Mouse (Mus musculus) mouse trophoblast stem cell (cell line): ENCODE data around the gene Tmem251.

ENCODE experiments used
- in situ Hi-C, 2 experiments: fragments of 300-500 bp; cut with MseI, MboI; formaldehyde crosslinking; loops; 2 replicates in 1 of 2; 3 replicates in 1 of 2; pipeline ENCODE4 v1.15.1; 2025

The Tmem251 gene

DNA sequence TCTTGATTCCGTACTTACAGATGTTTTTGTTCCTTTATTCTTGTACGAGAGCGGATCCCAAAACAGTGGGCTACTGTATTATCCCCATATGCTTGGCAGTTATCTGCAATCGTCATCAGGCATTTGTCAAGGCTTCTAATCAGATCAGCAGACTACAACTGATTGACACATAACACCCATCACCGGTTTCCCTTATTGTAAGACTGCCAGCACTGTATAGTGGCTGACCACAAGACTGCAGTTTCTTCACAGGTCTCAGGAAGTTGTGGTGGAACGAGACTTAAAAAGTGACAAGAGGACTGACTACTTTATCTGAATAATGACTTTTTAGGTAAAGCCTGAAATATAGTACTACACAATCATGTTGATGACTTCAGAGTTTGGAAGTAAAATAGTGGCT is 1.3 kb downstream of the Tmem251 start:
- in situ Hi-C loops: no loop called here

DNA sequence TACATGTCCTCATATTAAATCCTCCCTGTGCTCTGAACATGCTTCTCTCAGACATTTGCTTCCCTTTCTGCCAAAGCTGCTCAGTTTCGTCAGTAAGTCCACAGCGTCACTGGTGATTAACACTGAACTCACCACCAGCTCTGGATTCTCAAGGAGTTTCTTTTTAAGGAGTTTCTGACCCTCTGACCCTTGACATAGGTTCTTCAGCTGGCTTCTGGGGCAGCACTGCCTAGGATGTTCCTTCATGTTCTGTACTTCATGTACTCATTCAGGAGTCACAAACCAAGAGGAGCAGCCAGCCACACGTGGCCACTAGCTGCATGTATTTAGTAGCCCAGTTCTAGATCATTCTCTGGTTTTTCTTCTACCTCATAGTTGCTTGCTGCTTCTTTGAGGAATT is 4.7 kb downstream of the Tmem251 start:
- in situ Hi-C loops: no loop called here

DNA sequence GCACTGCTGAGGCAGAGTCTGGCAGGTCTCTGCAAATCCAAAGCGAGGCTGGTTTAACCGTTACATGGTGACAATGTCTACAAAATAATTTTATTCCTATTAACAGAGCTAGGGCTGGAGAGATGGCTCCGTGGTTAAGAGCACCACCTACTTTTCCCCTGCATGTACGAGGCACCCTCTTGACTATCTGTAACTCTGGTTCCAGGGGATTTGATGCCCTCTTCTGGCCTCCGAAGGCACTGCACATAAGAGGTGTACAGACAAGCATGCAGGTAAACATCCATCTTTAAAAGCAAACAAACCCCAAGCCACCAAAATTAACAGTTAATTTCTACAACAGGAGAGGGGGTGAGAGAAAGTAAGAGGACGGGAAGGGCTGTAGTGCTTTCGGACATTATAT is 12.7 kb downstream of the Tmem251 start:
- in situ Hi-C loops: no loop called here

DNA sequence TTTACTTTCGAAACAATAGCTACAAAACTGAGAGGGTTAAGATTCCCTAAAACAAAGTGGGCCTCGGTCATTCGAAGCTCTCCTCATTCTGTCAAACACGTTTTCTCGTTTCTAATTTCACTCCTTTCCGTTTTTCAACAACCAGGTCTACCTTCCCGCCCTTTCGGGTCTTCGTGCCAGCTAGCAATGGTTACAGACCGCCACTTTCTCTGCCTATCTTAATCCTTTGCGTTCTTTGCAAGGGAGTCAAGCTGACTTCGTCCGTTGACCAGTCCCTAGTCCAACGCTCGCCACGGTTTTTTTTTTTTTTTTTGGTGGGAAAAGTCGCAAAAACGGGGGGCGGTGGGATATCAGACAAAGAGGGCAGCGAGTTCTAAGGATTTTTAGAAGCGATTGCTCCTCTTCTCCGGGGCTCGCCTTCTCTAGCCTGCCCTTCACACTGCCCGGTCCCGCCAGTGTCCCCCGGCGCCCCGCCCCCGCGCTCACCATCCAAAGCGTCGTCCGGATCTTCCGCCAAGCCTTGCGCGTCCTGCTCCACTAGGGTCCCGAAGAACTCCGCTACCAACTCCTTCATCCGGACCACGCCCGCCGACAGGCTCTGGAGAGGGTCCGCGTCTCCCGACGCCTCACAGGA is 13.6 kb downstream of the Tmem251 start:
- in situ Hi-C loops: no loop called here

DNA sequence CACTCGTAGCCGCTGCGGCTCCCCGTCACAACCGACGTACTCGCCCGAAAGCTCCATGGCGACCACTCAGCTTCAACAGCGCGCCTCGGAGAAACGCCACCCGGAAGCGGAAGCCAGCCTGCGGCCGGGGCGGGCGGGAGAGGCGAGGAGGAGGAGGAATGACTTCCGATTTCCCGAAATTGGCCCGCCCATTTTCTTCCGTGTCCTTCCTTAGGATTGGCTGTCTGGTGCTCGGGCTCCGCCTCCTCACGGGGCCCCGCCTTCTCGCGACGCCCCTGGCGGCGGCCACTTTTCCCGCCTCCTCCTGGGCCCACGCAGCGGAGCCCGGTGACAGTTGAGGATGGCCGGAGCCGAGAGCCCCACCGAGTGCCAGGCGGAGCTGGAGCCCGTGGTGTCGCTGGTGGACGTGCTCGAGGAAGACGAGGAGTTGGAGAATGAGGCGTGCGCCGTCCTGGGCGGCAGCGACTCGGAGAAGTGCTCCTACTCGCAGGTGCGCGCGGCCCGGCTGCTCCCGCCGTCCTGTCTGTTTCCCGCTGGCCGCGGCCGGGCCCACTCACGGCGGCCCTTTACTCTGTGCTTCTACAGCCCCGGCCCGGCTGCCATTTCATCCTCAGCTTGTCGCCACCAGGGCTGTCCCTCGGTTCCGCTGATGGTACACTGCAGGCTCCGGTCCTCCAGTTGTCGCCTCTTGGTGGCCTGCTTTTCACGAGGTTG is 14.3 kb downstream of the Tmem251 start, which contains the start of the genes Gm28051, Gon7 and Ubr7:
Gene Gm28051, minus strand, starts transcription at position 77 of the 714 bp plus-strand sequence.
Gene Gon7, minus strand, starts transcription at position 115 of the 714 bp plus-strand sequence.
Gene Ubr7, plus strand, starts transcription at position 279 of the 714 bp plus-strand sequence.
- in situ Hi-C loops: no loop called here

DNA sequence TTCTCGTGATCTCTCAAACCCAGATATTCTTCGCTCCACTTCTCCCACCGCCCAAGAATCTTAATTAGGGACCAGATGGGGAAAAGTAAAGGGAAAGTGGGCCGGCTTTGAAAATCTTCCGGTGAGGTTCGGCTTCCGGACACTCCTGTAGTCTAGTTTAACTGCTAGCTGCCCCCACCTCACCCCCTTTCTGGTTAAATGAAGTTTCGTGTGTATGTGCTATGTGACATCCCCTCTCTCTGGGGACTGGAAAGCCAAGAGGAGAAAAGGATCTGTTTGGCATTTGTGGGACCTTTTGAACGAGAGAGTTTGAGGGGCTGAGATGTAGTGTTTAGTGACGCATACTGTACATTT is 14.8 kb downstream of the Tmem251 start, which contains the start of gene Gm20604:
Gene Gm20604, minus strand, starts transcription at position 270 of the 354 bp plus-strand sequence.
- in situ Hi-C loops: no loop called here

DNA sequence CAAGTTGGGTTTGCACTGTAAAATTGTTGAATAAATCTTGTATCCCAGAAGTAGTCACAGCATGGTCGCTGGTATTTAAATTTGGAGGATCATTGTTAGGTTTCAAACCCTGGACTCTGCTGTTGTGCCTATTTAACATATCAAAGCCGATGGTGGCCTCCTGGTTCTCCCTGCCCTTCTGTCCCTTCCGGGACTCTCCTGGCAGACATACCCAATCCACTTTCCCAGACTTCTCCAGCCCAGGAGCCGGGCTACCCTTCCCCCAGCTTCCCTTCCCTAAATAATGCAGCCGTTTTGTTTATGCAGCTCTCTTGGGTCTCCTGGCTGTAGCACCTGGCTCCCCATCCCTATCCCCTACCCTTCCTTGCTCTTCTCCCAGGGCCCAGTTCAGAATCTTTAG is 15.4 kb downstream of the Tmem251 start:
- in situ Hi-C loops: no loop called here

DNA sequence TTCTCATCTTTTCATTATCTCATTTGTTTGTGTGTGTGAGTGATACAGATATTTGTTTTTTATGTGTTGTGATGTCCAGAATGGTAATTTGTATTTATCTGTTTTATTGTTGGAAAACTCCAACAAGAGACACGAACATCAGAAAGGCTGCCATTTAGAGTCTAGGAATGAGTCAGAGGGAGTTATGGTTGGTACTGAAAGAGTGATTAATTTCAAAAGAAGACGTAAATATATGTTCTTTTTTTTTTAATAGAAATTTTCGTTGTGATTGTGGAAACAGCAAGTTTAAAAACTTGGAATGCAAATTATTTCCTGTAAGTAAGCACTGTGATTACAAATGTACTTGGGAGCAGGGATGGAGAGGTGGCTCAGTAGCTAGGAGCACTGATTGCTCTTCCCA is 18.1 kb downstream of the Tmem251 start:
- in situ Hi-C loops: no loop called here

DNA sequence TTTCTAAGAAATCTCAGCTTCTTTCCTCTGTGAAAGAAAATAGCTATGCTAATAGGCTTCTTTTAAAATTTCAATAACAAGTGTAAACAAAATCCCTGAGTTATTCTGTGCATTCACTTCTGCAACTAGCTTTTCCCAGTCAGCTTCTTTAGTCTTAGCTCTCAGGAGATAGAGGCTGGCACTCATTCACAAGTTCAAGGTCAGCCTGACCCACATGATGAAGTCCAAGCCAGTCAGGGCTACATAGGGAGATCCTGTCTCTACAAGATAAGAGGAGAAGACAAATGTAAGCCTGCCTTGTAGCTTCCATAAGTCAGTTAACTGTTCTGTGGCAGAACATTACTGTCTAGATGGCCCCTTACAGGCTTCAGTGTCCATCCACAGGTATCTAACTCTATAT is 20.1 kb downstream of the Tmem251 start:
- in situ Hi-C loops: no loop called here

DNA sequence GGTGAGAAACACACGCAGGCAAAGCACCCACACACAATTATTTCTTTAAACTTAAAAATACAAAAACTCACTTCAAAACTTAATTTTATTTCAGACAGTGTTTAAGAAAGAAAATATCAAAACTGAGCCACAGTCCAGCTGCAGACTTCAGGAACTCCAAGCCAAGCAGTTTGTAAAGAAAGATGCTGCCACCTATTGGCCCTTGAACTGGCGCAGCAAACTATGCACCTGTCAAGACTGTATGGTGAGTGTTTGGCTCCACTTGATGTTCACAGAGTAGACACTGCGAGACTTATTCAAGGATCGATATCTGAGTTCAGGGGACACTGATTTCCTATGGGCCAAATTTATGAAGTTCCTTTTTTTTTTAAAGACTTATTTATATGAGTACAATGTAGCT is 25.4 kb downstream of the Tmem251 start:
- in situ Hi-C loops: no loop called here

DNA sequence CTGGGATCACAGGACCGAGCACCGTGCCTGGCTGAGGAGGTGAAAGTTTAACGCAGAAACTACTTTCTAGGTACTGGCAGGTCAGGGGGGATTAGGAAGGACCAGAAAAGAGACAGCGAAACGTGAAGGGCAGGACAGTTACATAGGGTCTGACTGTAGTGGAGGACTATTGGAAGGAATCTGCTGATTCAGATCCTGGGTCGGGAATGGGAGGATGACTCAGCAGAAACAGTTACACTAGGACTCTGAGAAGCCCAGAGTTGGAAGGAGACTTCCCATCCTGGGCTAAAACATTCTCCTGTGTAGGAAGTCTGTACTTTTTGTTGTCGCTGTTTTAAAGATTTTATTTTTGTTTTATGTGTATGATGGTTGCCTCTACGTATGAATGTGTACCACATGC is 28.0 kb downstream of the Tmem251 start:
- in situ Hi-C loops: no loop called here

DNA sequence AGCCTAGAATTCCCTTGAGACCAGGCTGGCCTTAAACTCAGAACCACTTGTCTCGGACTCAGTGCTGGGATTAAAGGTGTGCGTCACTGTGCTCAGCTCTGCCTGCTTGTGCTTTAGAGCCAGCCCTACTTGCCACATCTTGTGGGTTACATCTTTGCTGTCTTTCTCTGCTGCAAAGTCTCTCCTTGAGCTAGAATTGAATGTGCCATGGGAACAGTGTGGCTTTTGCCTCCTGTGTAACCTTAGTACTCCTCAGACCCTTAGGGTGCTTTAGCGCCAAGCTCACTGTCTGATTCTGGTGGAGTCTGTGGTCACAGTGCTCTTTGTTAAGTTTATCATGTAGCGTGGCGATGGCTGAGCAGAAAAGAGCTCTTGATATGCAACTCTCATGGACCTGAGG is 29.1 kb downstream of the Tmem251 start:
- in situ Hi-C loops: no loop called here

DNA sequence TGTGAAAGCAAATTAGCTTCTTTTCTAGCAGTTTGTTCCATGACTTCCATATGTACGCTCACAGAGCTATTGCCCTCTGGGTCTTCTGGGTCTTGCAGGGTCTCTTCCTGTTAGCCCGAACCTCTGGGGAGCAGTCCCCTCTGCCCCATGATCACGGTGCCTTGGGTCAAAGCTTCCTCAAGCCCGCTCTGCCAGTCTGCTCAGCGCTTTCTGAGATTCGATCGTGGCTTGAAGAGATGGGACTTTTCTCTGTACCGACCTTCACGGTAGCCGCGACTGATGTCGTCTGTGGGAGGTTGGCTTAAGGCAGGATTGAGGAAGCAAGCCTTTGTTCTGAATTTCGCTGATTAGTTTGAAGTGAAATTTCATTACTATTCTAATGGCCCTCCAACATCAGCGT is 32.5 kb downstream of the Tmem251 start:
- in situ Hi-C loops: loop anchor here (25.0 kb wide), 1 partner anchor 286 kb away; no protein-coding TSS in a partner anchor

DNA sequence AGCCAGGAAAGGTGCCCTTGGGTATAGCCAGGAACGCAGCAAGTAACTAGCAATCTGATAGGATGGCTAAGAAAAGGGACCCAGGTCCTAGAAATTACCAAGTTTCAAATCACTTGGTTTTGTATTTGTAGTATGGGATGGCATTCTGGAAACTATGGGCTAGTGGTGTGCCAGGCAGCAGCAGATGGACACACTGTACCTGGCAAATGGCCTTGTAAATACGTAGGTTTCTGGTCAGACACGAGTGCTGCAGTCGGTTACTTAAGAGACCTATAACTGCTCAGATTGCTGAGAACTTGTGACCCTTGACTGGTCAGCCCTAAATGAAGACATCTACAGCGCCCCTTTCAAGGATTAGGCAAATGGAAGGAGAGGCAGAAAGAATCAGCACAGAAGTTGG is 34.6 kb downstream of the Tmem251 start:
- in situ Hi-C loops: loop anchor here (25.0 kb wide), 1 partner anchor 284 kb away; no protein-coding TSS in a partner anchor

DNA sequence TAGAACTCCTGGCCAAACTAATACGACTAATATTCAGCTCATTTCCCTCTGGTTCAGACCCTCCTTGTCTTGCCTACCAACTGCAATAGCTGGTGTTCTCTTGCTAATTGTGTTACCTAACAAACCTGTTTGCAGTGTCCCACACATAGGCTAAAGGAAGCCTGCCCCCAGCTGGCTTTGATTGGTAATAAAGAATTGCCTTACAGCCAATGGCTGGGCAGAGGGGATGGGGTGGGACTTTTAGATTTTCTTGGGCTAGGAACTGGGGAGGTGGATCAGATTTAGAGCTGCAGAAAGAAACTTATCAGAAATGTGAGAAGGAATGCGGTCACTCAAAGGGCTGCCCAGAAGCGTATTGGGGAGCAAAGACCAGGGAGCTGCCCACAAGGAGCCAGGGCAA is 35.9 kb downstream of the Tmem251 start:
- in situ Hi-C loops: loop anchor here (25.0 kb wide), 1 partner anchor 283 kb away; no protein-coding TSS in a partner anchor

DNA sequence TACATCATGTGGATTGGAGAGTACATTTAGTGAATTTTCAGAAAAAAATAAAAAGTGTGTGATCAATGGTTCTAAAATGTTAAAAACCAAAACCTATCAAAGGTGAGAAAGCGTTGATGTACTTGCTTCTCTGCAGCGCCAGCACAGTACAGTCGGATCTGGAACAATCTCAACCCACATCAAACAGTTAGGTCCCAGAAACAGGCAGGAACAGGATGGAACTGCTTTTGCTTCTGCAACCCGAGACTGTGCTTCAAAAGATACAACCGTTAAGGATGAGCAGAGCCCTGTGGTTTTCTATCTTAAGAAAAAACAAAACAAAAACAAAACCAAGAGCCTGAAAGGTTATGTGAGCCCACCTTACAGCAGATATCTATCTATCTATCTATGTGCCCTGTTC is 39.3 kb downstream of the Tmem251 start:
- in situ Hi-C loops: loop anchor here (25.0 kb wide), 1 partner anchor 279 kb away; no protein-coding TSS in a partner anchor

DNA sequence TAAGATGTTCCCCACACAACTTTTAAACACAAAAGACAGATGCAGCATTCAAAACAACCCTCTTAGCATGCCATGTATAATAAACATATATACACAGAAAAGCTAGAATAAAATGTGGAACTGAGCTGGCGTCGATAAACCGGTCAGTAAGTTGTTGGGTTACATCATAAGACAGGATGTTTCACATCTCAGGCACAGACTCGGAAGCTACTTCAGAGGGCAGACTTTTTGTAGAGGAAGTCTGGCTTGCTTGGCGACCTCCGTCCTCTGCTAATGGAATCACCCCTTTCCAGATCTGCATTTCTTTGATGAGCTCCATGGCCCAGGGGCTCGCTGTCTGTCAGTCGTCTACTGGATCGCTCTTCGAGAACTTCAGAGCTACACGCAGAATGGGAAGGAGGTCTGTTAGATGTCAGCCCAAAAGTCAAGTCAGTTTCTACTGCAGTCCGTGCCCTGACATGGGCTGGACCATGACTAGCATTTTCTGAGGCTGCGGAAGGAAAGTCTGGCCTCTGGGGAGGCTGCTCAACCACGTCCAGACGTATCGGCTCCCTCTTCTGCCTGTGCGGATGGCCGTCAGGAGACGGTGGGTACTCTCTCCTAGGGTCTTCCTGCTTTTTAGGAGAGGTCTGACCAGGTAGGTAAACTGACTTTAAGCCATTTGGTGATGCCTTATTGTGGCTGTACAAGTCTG is 41.5 kb downstream of the Tmem251 start:
- in situ Hi-C loops: loop anchor here (25.0 kb wide), 1 partner anchor 277 kb away; no protein-coding TSS in a partner anchor

DNA sequence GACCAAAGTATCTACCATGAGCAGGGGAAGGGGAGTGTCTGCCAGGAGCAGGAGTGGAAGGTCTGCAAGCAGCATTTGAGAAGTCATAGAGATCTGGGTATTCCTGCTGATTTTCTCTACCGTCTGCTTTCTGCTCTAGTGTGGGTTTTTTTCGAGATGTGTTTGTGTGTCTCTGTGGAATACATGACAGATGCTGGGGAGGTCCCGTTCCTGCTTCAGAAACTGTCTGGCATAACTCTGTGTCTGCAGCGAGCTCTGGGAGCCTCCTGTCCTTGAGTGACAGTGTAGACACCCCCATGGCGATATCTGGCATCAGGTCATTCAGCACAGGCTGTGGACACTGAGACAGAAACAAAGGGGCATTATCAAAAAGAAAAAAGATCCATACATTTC is 42.0 kb downstream of the Tmem251 start:
- in situ Hi-C loops: loop anchor here (25.0 kb wide), 1 partner anchor 277 kb away; no protein-coding TSS in a partner anchor

DNA sequence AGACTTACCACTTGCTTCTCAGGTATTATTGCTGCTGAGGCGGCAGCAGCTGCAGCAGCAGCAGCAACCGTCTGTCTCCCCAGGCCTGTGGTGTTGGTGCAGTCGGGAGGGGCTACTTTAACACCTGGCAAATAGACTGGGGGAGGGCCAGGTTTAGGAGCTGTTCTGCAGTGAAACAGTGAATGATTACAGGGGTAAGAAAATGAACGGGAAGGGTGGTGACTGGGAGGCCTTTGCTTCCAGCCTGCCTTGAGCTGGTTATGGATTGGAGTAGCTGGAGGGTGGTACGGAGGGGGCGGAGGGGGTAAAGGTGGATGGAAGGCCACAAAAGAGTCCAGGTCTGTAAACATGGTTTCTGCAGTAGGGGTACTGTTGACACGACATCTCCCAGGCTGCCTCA is 44.4 kb downstream of the Tmem251 start:
- in situ Hi-C loops: loop anchor here (25.0 kb wide), 1 partner anchor 274 kb away; no protein-coding TSS in a partner anchor
